ENCODE assay signal across 10 mouse cellular contexts in the genomic region with DNA sequence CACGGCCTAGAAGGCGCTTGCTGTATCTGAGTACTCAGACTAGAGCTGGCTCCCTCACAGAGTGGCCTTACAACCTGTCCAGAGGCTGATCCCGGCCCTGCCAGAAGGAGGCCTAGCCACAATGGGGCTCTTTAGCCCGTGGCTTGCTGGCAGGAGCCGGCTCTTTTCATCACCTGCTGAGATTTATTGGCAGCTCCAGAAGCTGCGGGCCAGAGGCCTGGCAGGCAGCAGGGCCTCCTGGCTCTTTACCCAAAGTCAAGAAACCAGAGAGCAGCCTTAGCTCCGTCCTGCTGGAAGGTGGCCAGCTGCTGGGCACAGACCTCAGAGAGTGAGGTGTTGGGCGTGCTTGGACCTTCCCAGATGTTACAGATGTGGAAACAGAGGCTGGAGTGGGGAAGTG. TPM values are rescaled to one million over a fixed set of nuclear protein-coding genes. Genes with fewer than 3 reads are reported as not detected.
A peak's percentile ranks its signal among the peaks of the same experiment; 100 is the strongest.
DNase-seq lines count a peak whose midpoint lies in the region; ATAC-seq and TF ChIP-seq lines count a peak whose summit lies in the region.
"Had no signal": no experiment of that assay in that cellular context is flagged by ENCODE, and none has a peak within 500 bp of the region (broad histone marks: within the 10 kb centered on the region; RNA-seq: fewer than 3 reads in every experiment).

No protein-coding gene starts in this region.

- peaks cover 61% of the 10 kb centered on the region for H3K4me1 ChIP-seq in E14TG2a.4 (replicated peaks; ENCODE audit: low read depth, low read length)
- peaks cover 12% of the 10 kb centered on the region for H3K4me1 ChIP-seq in heart, postnatal 0 days (ENCODE audit: control insufficient read depth, insufficient read depth)

- peak overlapping the region; percentile 37; the same call in 1 of the 2 replicates for H3K4me3 ChIP-seq in E14TG2a.4 (replicated peaks; ENCODE audit: low read length)
- H3K4me3 ChIP-seq in heart, postnatal 0 days (ENCODE audit: low read depth, low read length), result no peak overlapping the region
- H3K4me3 ChIP-seq: myocyte had no signal

- DNase-seq in heart, adult 18-20 months, result peak; percentile 48 to 66
- no peak for DNase-seq in heart, postnatal 25 days (ENCODE audit: low spot score)
- peak; percentile 66 for DNase-seq in cerebellum, adult 9-11 months
- no peak for DNase-seq in heart, postnatal 0 days (ENCODE audit: low spot score)
- peak; percentile 18 for DNase-seq in ovary, postnatal 10 days (ENCODE audit: low spot score)
- DNase-seq in thymus, postnatal 14 days, result no peak
- no peak for DNase-seq in thymus, postnatal 10 days (ENCODE audit: low spot score in 2 of 2)

- WGBS in heart, postnatal 0 days, result 33% methylated on average over 8 of the region's 8 CpGs

- H3K36me3 ChIP-seq in E14TG2a.4 (ENCODE audit: insufficient read depth, low read length), result no peaks in the 10 kb centered on the region
- H3K36me3 ChIP-seq in heart, postnatal 0 days (replicated peaks; ENCODE audit: control insufficient read depth, insufficient read depth, low read length), result no peaks in the 10 kb centered on the region

- H3K27ac ChIP-seq in heart, postnatal 0 days (ENCODE audit: low read depth), result no peak overlapping the region

- no peak overlapping the region for H3K9ac ChIP-seq in heart, postnatal 0 days (replicated peaks; ENCODE audit: low read depth, low read length)

- ATAC-seq in heart, postnatal 0 days (ENCODE audit: insufficient read depth, low read depth), result peak; percentile 18; the same call in 1 of the 2 replicates

- TF ChIP-seq EP300 in heart, postnatal 0 days (IDR thresholded peaks at IDR 0.05; ENCODE audit: low read depth), result no peak

- intact Hi-C loops in heart, postnatal 25 days (cut with DNase I), result no loop called here

- TF ChIP-seq CTCF in E14TG2a.4 (conservative IDR thresholded peaks at IDR 0.05; ENCODE audit: low read length), result no peak
- TF ChIP-seq CTCF in heart, postnatal 0 days (IDR thresholded peaks at IDR 0.05; ENCODE audit: low read depth), result no peak

- H3K9me3 ChIP-seq in E14TG2a.4 (ENCODE audit: low read length), result no peaks in the 10 kb centered on the region
- no peaks in the 10 kb centered on the region for H3K9me3 ChIP-seq in heart, postnatal 0 days (replicated peaks; ENCODE audit: control insufficient read depth, low read length)

- H3K4me2 ChIP-seq in heart, postnatal 0 days (ENCODE audit: low read depth, low read length), result no peak overlapping the region

- H3K27me3 ChIP-seq in E14TG2a.4 (ENCODE audit: insufficient read depth, low read length), result no peaks in the 10 kb centered on the region
- no peaks in the 10 kb centered on the region for H3K27me3 ChIP-seq in heart, postnatal 0 days (ENCODE audit: control insufficient read depth, insufficient read depth, low read length)

RNA-seq across cellular contexts. Expression of gene Laptm5, which starts 6.6 kb away (rescaled TPM):
- total RNA-seq in heart, adult 18-20 months (2021), result 10 to 100 TPM; 16.5 to 30.3 TPM
- 10 to 100 TPM; 17.8 to 18.4 TPM for total RNA-seq in heart, postnatal 25 days (2021)
- 15.9 and 21.6 TPM in 2 replicates for total RNA-seq in heart, postnatal 0 days (2014; rRNA removed; ENCODE audit: low replicate concordance)
- polyA plus RNA-seq in heart, postnatal 0 days (2015; fragmentation: Nextera tagmentation; extraction: Ambion mirVana), result 14.7 and 15.6 TPM in 2 replicates

RNA-seq across cellular contexts. Expression of gene Matn1, which starts 37.9 kb away (rescaled TPM):
- total RNA-seq in heart, adult 18-20 months (2021), result not detected
- total RNA-seq in heart, postnatal 25 days (2021), result not detected
- not detected in 2 replicates for total RNA-seq in heart, postnatal 0 days (2014; rRNA removed; ENCODE audit: low replicate concordance)
- not detected in 2 replicates for polyA plus RNA-seq in heart, postnatal 0 days (2015; fragmentation: Nextera tagmentation; extraction: Ambion mirVana)
- polyA plus RNA-seq: gonadal fat pad, adult 2 months; myocyte had no signal

Comparison
In these comparisons a context has a peak if more than half of its experiments do, and no peak if none do; other contexts are left out.
1. DNase-seq: peak in heart, adult 18-20 months (2 of 2), cerebellum, adult 9-11 months (single experiment) and ovary, postnatal 10 days (single experiment); none in heart, postnatal 25 days (single experiment), heart, postnatal 0 days (single experiment), thymus, postnatal 14 days (single experiment) and thymus, postnatal 10 days (0 of 2).